ENCODE assay signal across 15 mouse cellular contexts in the genomic region with DNA sequence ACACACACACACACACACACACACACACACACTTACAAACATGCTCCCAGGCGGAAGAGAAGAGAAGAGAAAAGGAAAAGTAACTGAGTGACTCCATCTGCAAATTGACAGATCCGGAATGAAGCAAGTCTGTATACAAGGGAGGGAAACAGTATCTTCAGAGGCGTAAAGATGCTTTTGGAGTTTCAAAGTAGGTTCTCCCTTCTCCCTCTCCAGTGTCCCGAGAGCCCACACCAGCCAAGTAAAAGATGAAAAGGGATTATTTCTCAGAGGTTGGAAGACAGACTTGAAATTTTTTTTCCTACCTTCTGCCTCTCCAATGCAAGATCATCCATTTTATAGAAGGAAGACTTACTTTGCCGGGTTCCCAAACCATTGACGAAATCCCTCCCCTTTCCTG. TPM values are rescaled to one million over a fixed set of nuclear protein-coding genes. Genes with fewer than 3 reads are reported as not detected.
DNase-seq lines count a peak whose midpoint lies in the region; ATAC-seq lines count a peak whose summit lies in the region.
"Had no signal": no experiment of that assay in that cellular context is flagged by ENCODE, and none has a peak within 500 bp of the region (broad histone marks: within the 10 kb centered on the region; RNA-seq: fewer than 3 reads in every experiment).

No protein-coding gene starts in this region.

- WGBS in forebrain, embryonic 11.5 days = 2% methylated on average over 6 of the region's 6 CpGs
- under 1% methylated on average over 6 of the region's 6 CpGs for WGBS in forebrain, embryonic 10.5 days
- 2% methylated on average over 6 of the region's 6 CpGs for WGBS in neural tube, embryonic 15.5 days
- 3% methylated on average over 6 of the region's 6 CpGs for WGBS in midbrain, embryonic 16.5 days

- no peak overlapping the region for H3K27ac ChIP-seq in forebrain, embryonic 11.5 days (ENCODE audit: low read depth, low read length)
- H3K27ac ChIP-seq in forebrain, embryonic 10.5 days = no peak overlapping the region
- H3K27ac ChIP-seq in neural tube, embryonic 15.5 days (replicated peaks) = no peak overlapping the region
- H3K27ac ChIP-seq in midbrain, embryonic 16.5 days (ENCODE audit: low read length) = no peak overlapping the region

- no peaks in the 10 kb centered on the region for H3K36me3 ChIP-seq in forebrain, embryonic 11.5 days (ENCODE audit: control insufficient read depth, insufficient read depth, low read length)
- H3K36me3 ChIP-seq in forebrain, embryonic 10.5 days (replicated peaks) = no peaks in the 10 kb centered on the region
- H3K36me3 ChIP-seq in neural tube, embryonic 15.5 days = no peaks in the 10 kb centered on the region
- H3K36me3 ChIP-seq in midbrain, embryonic 16.5 days (ENCODE audit: control insufficient read depth, insufficient read depth, low read length) = no peaks in the 10 kb centered on the region
- H3K36me3 ChIP-seq: heart, embryonic 12.5 days had no signal

- DNase-seq in forebrain, embryonic 11.5 days (ENCODE audit: low spot score) = no peak
- no peak for DNase-seq in forebrain, embryonic 10.5 days (ENCODE audit: extremely low spot score, low spot score)
- DNase-seq in neural tube, embryonic 10.5 days (ENCODE audit: extremely low spot score, low spot score) = peak; percentile 38
- no peak for DNase-seq in layer of hippocampus, adult 11-12 months (ENCODE audit: low spot score)
- DNase-seq in ovary, adult 18-20 months (ENCODE audit: low spot score) = no peak
- no peak for DNase-seq in kidney, postnatal 25 days
- DNase-seq: adrenal gland, postnatal 25 days; cerebellum, adult 11-12 months; layer of hippocampus, adult 9-11 months; liver; thymus, postnatal 14 days had no signal

- no peak overlapping the region for H3K9ac ChIP-seq in forebrain, embryonic 11.5 days (ENCODE audit: low read length)
- H3K9ac ChIP-seq in neural tube, embryonic 15.5 days (replicated peaks) = no peak overlapping the region
- H3K9ac ChIP-seq in midbrain, embryonic 16.5 days (ENCODE audit: low read depth, low read length) = no peak overlapping the region
- H3K9ac ChIP-seq: heart, embryonic 12.5 days had no signal

- peak overlapping the region; percentile 2; the same call in 1 of the 2 replicates for H3K4me2 ChIP-seq in forebrain, embryonic 11.5 days (ENCODE audit: low read depth, low read length, severe bottlenecking)
- no peak overlapping the region for H3K4me2 ChIP-seq in neural tube, embryonic 15.5 days
- no peak overlapping the region for H3K4me2 ChIP-seq in midbrain, embryonic 16.5 days (ENCODE audit: low read length)
- H3K4me2 ChIP-seq: heart, embryonic 12.5 days had no signal

- peak overlapping the region; percentile 8; the same call in 1 of the 2 replicates for H3K4me3 ChIP-seq in forebrain, embryonic 11.5 days (ENCODE audit: low read depth, low read length)
- no peak overlapping the region for H3K4me3 ChIP-seq in forebrain, embryonic 10.5 days
- no peak overlapping the region for H3K4me3 ChIP-seq in neural tube, embryonic 15.5 days (replicated peaks)
- H3K4me3 ChIP-seq in midbrain, embryonic 16.5 days (ENCODE audit: low read depth, low read length) = peak overlapping the region; percentile 16; the same call in 1 of the 2 replicates
- H3K4me3 ChIP-seq: heart, embryonic 12.5 days had no signal

- no peaks in the 10 kb centered on the region for H3K9me3 ChIP-seq in forebrain, embryonic 11.5 days (ENCODE audit: control insufficient read depth, low read length)
- no peaks in the 10 kb centered on the region for H3K9me3 ChIP-seq in forebrain, embryonic 10.5 days
- no peaks in the 10 kb centered on the region for H3K9me3 ChIP-seq in neural tube, embryonic 15.5 days (replicated peaks)
- H3K9me3 ChIP-seq in midbrain, embryonic 16.5 days (replicated peaks; ENCODE audit: control insufficient read depth, low read length, poor library complexity, severe bottlenecking) = no peaks in the 10 kb centered on the region
- H3K9me3 ChIP-seq: heart, embryonic 12.5 days had no signal

- peaks cover 7% of the 10 kb centered on the region for H3K4me1 ChIP-seq in forebrain, embryonic 11.5 days (replicated peaks; ENCODE audit: control insufficient read depth, insufficient read depth, low read length)
- peaks cover 40% of the 10 kb centered on the region for H3K4me1 ChIP-seq in forebrain, embryonic 10.5 days
- H3K4me1 ChIP-seq in neural tube, embryonic 15.5 days = peaks cover 11% of the 10 kb centered on the region
- peaks cover 8% of the 10 kb centered on the region for H3K4me1 ChIP-seq in midbrain, embryonic 16.5 days (ENCODE audit: control insufficient read depth, insufficient read depth, low read length)

- H3K27me3 ChIP-seq in forebrain, embryonic 11.5 days (ENCODE audit: control insufficient read depth, insufficient read depth, low read length) = peaks cover 78% of the 10 kb centered on the region
- H3K27me3 ChIP-seq in forebrain, embryonic 10.5 days (ENCODE audit: poor library complexity, severe bottlenecking) = peaks cover 100% of the 10 kb centered on the region
- H3K27me3 ChIP-seq in neural tube, embryonic 15.5 days (replicated peaks) = peaks cover 81% of the 10 kb centered on the region
- H3K27me3 ChIP-seq in midbrain, embryonic 16.5 days (ENCODE audit: control insufficient read depth, insufficient read depth, low read depth, low read length) = peaks cover 54% of the 10 kb centered on the region

- no peak for ATAC-seq in forebrain, embryonic 11.5 days (replicated peaks; ENCODE audit: low FRiP score)
- no peak for ATAC-seq in neural tube, embryonic 15.5 days (ENCODE audit: low FRiP score)
- no peak for ATAC-seq in midbrain, embryonic 16.5 days
- ATAC-seq: intestine, postnatal 0 days had no signal

RNA-seq across cellular contexts. Expression of gene Isl1, which starts 2.9 kb away (rescaled TPM):
- polyA plus RNA-seq in forebrain, embryonic 11.5 days (2014; fragmentation: Nextera tagmentation; extraction: Ambion mirVana) = 34.0 and 34.8 TPM in 2 replicates
- polyA plus RNA-seq in forebrain, embryonic 10.5 days (2016; fragmentation: Nextera tagmentation; extraction: Ambion mirVana) = 9.5 and 9.6 TPM in 2 replicates
- polyA plus RNA-seq in neural tube, embryonic 15.5 days (2015; fragmentation: Nextera tagmentation; extraction: Ambion mirVana) = 48.5 and 50.6 TPM in 2 replicates
- 25.5 and 47.6 TPM in 2 replicates for polyA plus RNA-seq in midbrain, embryonic 16.5 days (2015; fragmentation: Nextera tagmentation; extraction: Ambion mirVana)

Comparison
In these comparisons a context has a peak if more than half of its experiments do, and no peak if none do; other contexts are left out.
1. H3K4me3 ChIP-seq: peak in forebrain, embryonic 11.5 days (single experiment) and midbrain, embryonic 16.5 days (single experiment); none in forebrain, embryonic 10.5 days (single experiment) and neural tube, embryonic 15.5 days (single experiment).